Mouse (Mus musculus): ENCODE measurements around the gene Tcp11. TPM values are rescaled to one million over a fixed set of nuclear protein-coding genes. Genes with fewer than 3 reads are reported as not detected.

Gene Tcp11
- polyA plus RNA-seq, 1 experiment from 2014 or later: 1.9 TPM

GRCm38 (mm10) chr17:28082863-28083262 is 2.4 kb upstream of the Tcp11 start:
- H3K4me2 ChIP-seq (replicated peaks): no peak overlapping the region
- no peaks in the 10 kb centered on the region for H3K9me3 ChIP-seq
- H3K27me3 ChIP-seq: no peaks in the 10 kb centered on the region
- 66% methylated on average over 13 of the region's 13 CpGs for WGBS
- H3K27ac ChIP-seq: no peak overlapping the region
- no peak for ATAC-seq (ENCODE audit: low FRiP score, low read depth)
- peaks cover 13% of the 10 kb centered on the region; the same call in 1 of the 2 replicates for H3K4me1 ChIP-seq
- H3K36me3 ChIP-seq: no peaks in the 10 kb centered on the region
- no peak overlapping the region for H3K9ac ChIP-seq
- H3K4me3 ChIP-seq: no peak overlapping the region

- Histone ChIP-seq H3K36me3 (no peaks in the 10 kb centered on the region), H3K9ac (no peak overlapping the region), H3K27me3 (no peaks in the 10 kb centered on the region), H3K4me2 (replicated peaks) (no peak overlapping the region), H3K27ac (no peak overlapping the region), H3K9me3 (no peaks in the 10 kb centered on the region), H3K4me1 (peaks cover 8% of the 10 kb centered on the region; the same call in 1 of the 2 replicates), H3K4me3 (no peak overlapping the region)
- ATAC-seq (ENCODE audit: low FRiP score, low read depth): no peak
- 90% methylated on average over 7 of the region's 7 CpGs for WGBS
These were observed 1.4 kb upstream of the Tcp11 start for GRCm38 (mm10) chr17:28081856-28082255.

GRCm38 (mm10) chr17:28081385-28081784 is 946 bp upstream of the Tcp11 start:
- Histone ChIP-seq H3K27ac (no peak overlapping the region), H3K4me3 (no peak overlapping the region), H3K4me2 (replicated peaks) (no peak overlapping the region), H3K9me3 (no peaks in the 10 kb centered on the region), H3K9ac (no peak overlapping the region), H3K4me1 (peaks cover 8% of the 10 kb centered on the region; the same call in 1 of the 2 replicates), H3K36me3 (no peaks in the 10 kb centered on the region), H3K27me3 (no peaks in the 10 kb centered on the region)
- no peak for ATAC-seq (ENCODE audit: low FRiP score, low read depth)
- WGBS: 55% methylated on average over 9 of the region's 9 CpGs

- Histone ChIP-seq H3K4me3 (peak overlapping the region; percentile 66), H3K9ac (peak overlapping the region; percentile 25; the same call in 1 of the 2 replicates), H3K4me1 (peaks cover 8% of the 10 kb centered on the region; the same call in 1 of the 2 replicates), H3K27ac (no peak overlapping the region), H3K36me3 (no peaks in the 10 kb centered on the region), H3K27me3 (no peaks in the 10 kb centered on the region), H3K9me3 (no peaks in the 10 kb centered on the region), H3K4me2 (replicated peaks) (peak overlapping the region; percentile 99)
- WGBS: 14% methylated on average over 9 of the region's 9 CpGs
- ATAC-seq (ENCODE audit: low FRiP score, low read depth): 0 out of 2 replicates have a peak, but pooled peaks have one; percentile 12
These were observed 352 bp upstream of the Tcp11 start for GRCm38 (mm10) chr17:28080817-28081165.

DNA sequence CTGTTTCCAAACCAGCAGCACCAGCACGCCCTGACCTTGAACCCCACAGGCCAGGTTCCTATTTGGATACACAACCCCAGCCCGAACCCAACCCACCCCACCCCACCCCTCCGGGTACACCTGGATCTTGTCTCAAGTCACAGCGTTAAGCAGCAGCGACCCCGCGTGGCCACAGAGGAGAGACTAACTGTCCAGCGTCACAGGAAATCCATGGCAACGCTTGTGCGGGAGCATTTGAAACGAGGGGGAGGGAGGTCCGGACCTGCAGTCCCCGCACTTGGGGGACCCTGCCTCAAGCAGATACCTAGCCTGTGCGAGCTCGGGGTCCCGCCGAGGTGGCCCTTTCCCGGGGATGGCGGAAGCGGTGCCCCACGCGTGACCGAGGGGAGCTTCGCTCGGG is 821 bp downstream of the Tcp11 start:
- H3K4me2 ChIP-seq (replicated peaks): peak overlapping the region; percentile 99
- H3K27me3 ChIP-seq: no peaks in the 10 kb centered on the region
- no peaks in the 10 kb centered on the region for H3K9me3 ChIP-seq
- peaks cover under 1% of the 10 kb centered on the region; the same call in 1 of the 2 replicates for H3K4me1 ChIP-seq
- H3K4me3 ChIP-seq: peak overlapping the region; percentile 66
- no peaks in the 10 kb centered on the region for H3K36me3 ChIP-seq
- H3K27ac ChIP-seq: no peak overlapping the region
- peak overlapping the region; percentile 75 for H3K9ac ChIP-seq
- under 1% methylated on average over 17 of the region's 25 CpGs for WGBS
- ATAC-seq (ENCODE audit: low FRiP score, low read depth): peak; percentile 62

DNA sequence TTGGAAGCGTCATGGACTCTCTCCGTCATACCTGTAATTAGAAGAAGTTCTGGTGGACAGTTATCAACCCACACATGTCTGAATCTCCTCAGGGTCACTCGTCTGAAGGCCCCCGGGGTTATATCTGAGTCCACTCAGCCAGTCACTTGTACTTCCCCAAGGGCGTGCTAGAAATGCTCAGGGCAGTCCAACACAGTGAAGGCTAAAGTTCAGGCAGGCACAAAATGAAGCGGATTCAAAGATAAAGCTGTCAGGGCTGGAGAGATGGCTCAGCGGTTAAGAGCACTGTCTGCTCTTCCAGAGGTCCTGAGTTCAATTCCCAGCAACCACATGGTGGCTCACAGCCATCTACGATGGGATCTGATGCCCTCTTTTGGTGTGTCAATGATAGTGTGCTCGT is 2.4 kb downstream of the Tcp11 start:
- H3K4me2 ChIP-seq (replicated peaks): no peak overlapping the region
- no peaks in the 10 kb centered on the region for H3K9me3 ChIP-seq
- no peak for ATAC-seq (ENCODE audit: low FRiP score, low read depth)
- H3K4me1 ChIP-seq: no peaks in the 10 kb centered on the region; the same call in 1 of the 2 replicates
- no peak overlapping the region for H3K4me3 ChIP-seq
- WGBS: 84% methylated on average over 9 of the region's 9 CpGs
- no peak overlapping the region for H3K9ac ChIP-seq
- H3K27me3 ChIP-seq: no peaks in the 10 kb centered on the region
- H3K36me3 ChIP-seq: no peaks in the 10 kb centered on the region
- no peak overlapping the region for H3K27ac ChIP-seq

DNA sequence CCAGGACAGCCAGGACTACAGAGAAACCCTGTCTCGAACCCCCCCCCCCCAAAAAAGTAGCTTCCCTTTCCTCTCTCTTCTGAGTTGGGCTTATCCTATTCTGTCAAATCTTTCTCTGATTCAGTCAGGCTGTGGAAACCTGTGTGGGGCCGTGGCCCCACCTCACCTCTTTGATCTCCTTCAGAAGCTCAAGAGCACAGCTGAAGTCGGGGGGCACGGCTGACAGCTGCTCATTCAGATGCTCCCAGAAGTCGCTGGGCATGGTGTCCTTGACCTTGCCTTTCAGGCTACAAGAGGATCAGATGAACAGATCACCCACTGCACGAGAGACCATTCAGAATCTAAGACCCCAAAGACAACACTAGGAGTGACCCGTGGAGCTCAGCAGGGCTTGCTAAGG is 6.0 kb downstream of the Tcp11 start:
- H3K4me3 ChIP-seq: no peak overlapping the region
- peaks cover under 1% of the 10 kb centered on the region; the same call in 1 of the 2 replicates for H3K4me1 ChIP-seq
- H3K9me3 ChIP-seq: no peaks in the 10 kb centered on the region
- ATAC-seq (ENCODE audit: low FRiP score, low read depth): no peak
- H3K4me2 ChIP-seq (replicated peaks): no peak overlapping the region
- WGBS: 68% methylated on average over 7 of the region's 7 CpGs
- no peaks in the 10 kb centered on the region for H3K27me3 ChIP-seq
- H3K36me3 ChIP-seq: no peaks in the 10 kb centered on the region
- no peak overlapping the region for H3K9ac ChIP-seq
- H3K27ac ChIP-seq: no peak overlapping the region

DNA sequence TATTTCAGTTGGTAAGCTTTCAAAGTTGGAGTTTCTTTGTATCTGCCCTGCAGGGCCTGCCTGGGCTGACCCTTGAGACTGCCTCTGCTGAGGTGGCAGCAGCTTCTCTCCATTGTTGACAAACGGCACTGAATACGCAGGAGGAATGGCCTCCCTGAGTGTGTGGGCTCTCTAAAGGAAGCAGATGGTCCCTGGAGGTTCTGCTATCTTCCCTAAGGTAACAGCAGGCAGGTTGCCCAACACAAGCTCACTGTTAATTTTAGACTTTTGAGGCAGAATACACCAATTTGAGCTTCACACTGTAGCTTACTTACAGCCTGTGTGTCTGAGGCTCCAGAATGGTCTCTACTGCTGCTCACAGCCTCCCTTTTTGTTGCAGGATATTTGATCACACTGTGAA is 7.7 kb downstream of the Tcp11 start:
- H3K27ac ChIP-seq: no peak overlapping the region
- WGBS: 77% methylated on average over 2 of the region's 2 CpGs
- H3K4me3 ChIP-seq: no peak overlapping the region
- no peak for ATAC-seq (ENCODE audit: low FRiP score, low read depth)
- H3K4me2 ChIP-seq (replicated peaks): no peak overlapping the region
- H3K36me3 ChIP-seq: no peaks in the 10 kb centered on the region
- H3K9ac ChIP-seq: no peak overlapping the region
- H3K27me3 ChIP-seq: no peaks in the 10 kb centered on the region
- no peaks in the 10 kb centered on the region for H3K9me3 ChIP-seq
- H3K4me1 ChIP-seq: peaks cover 4% of the 10 kb centered on the region; the same call in 1 of the 2 replicates

- Histone ChIP-seq H3K4me2 (replicated peaks) (no peak overlapping the region), H3K36me3 (no peaks in the 10 kb centered on the region), H3K9ac (no peak overlapping the region), H3K27me3 (no peaks in the 10 kb centered on the region), H3K27ac (no peak overlapping the region), H3K9me3 (no peaks in the 10 kb centered on the region), H3K4me3 (no peak overlapping the region), H3K4me1 (peaks cover 4% of the 10 kb centered on the region; the same call in 1 of the 2 replicates)
- WGBS: 89% methylated on average over 13 of the region's 13 CpGs
- ATAC-seq (ENCODE audit: low FRiP score, low read depth): no peak
These were observed 10.2 kb downstream of the Tcp11 start for GRCm38 (mm10) chr17:28070256-28070655.

DNA sequence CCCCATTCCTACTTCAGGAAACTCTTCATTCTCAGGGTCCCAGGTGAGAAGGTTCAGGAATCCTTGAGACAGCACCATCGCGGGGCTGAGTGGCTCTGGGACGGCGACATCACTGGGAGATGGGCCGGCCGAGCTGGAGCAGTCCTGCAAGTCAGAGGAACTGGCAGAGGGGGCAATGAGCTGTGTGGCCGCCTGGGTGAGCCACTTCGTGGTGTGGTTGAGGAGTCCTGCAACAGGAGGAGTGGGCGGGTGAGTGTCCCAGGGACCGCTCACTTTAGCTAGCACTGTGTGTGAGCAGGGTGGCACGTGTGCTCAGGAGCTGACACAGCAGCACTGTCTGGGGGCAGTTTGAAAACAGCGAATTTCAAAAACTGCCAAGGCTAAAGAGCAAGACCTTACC is 11.0 kb downstream of the Tcp11 start:
- no peak overlapping the region; the same call in 1 of the 2 replicates for H3K4me2 ChIP-seq (replicated peaks)
- H3K27ac ChIP-seq: no peak overlapping the region
- H3K9me3 ChIP-seq: no peaks in the 10 kb centered on the region
- 17% methylated on average over 12 of the region's 12 CpGs for WGBS
- H3K36me3 ChIP-seq: no peaks in the 10 kb centered on the region
- H3K4me1 ChIP-seq: peaks cover 4% of the 10 kb centered on the region; the same call in 1 of the 2 replicates
- no peaks in the 10 kb centered on the region for H3K27me3 ChIP-seq
- no peak overlapping the region for H3K4me3 ChIP-seq
- H3K9ac ChIP-seq: no peak overlapping the region
- ATAC-seq (ENCODE audit: low FRiP score, low read depth): no peak

- Histone ChIP-seq H3K4me2 (replicated peaks) (no peak overlapping the region), H3K27ac (no peak overlapping the region), H3K4me1 (peaks cover 17% of the 10 kb centered on the region), H3K36me3 (0 out of 2 replicates have a peak, but pooled peaks cover 4% of the 10 kb centered on the region), H3K27me3 (no peaks in the 10 kb centered on the region), H3K4me3 (no peak overlapping the region), H3K9me3 (no peaks in the 10 kb centered on the region), H3K9ac (no peak overlapping the region)
- ATAC-seq (ENCODE audit: low FRiP score, low read depth): no peak
- WGBS: 78% methylated on average over 4 of the region's 4 CpGs
These were observed 13.1 kb downstream of the Tcp11 start for GRCm38 (mm10) chr17:28067303-28067702.

DNA sequence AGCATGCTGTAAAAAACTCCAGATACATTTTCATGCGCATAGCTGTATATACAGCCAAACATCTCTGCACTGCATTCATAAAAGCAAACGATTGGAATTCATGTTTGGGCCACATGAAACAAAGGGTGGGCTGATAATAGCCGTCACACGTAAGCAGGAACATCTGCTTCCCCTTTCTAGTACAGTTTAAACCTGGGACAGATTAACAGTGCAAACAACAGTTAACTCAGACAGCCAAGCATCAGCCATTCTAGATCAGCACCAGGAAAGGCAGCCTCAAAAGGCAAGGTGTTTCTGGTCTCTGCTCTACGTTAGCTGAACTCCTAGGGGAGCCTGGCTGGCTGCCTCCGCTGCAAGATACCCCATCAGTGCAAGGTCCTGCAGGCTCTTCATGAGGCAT is 17.3 kb downstream of the Tcp11 start:
- no peak overlapping the region for H3K4me3 ChIP-seq
- H3K9ac ChIP-seq: peak overlapping the region; percentile 19; the same call in 1 of the 2 replicates
- no peak for ATAC-seq (ENCODE audit: low FRiP score, low read depth)
- peaks cover 38% of the 10 kb centered on the region for H3K36me3 ChIP-seq
- no peaks in the 10 kb centered on the region for H3K9me3 ChIP-seq
- peak overlapping the region; percentile 55; the same call in 1 of the 2 replicates for H3K27ac ChIP-seq
- H3K4me2 ChIP-seq (replicated peaks): peak overlapping the region; percentile 31
- WGBS: 46% methylated on average over 6 of the region's 6 CpGs
- no peaks in the 10 kb centered on the region for H3K27me3 ChIP-seq
- H3K4me1 ChIP-seq: peaks cover 32% of the 10 kb centered on the region

DNA sequence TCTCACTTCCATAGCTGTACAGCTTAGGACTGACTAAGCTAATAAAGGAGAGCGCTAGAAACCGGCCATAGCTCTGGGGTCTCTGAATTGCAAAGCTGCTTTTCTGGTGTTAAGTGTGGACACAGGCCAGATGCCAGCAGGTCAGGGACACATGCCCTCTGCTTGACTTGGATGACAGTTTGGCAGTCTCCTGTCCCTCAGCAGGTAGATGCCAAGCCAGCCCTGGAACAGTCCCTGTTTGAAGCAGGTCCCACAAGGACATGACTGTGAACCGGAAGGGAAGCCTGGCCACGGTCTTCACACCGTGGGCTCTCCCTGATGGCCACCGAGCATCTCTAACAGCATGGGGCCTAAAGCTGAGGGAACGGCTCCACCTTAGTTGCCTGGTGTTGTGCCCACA is 17.7 kb downstream of the Tcp11 start:
- Histone ChIP-seq H3K9ac (peak overlapping the region; percentile 19; the same call in 1 of the 2 replicates), H3K9me3 (no peaks in the 10 kb centered on the region), H3K27me3 (no peaks in the 10 kb centered on the region), H3K4me2 (replicated peaks) (no peak overlapping the region), H3K36me3 (peaks cover 41% of the 10 kb centered on the region), H3K27ac (peak overlapping the region; percentile 22; the same call in 1 of the 2 replicates), H3K4me3 (no peak overlapping the region), H3K4me1 (peaks cover 32% of the 10 kb centered on the region)
- no peak for ATAC-seq (ENCODE audit: low FRiP score, low read depth)
- 58% methylated on average over 7 of the region's 7 CpGs for WGBS

Measured in limb, embryonic 13.5 days (tissue).